Mouse (Mus musculus): Measurements from ENCODE around the gene Mall.

Mall gene

DNA sequence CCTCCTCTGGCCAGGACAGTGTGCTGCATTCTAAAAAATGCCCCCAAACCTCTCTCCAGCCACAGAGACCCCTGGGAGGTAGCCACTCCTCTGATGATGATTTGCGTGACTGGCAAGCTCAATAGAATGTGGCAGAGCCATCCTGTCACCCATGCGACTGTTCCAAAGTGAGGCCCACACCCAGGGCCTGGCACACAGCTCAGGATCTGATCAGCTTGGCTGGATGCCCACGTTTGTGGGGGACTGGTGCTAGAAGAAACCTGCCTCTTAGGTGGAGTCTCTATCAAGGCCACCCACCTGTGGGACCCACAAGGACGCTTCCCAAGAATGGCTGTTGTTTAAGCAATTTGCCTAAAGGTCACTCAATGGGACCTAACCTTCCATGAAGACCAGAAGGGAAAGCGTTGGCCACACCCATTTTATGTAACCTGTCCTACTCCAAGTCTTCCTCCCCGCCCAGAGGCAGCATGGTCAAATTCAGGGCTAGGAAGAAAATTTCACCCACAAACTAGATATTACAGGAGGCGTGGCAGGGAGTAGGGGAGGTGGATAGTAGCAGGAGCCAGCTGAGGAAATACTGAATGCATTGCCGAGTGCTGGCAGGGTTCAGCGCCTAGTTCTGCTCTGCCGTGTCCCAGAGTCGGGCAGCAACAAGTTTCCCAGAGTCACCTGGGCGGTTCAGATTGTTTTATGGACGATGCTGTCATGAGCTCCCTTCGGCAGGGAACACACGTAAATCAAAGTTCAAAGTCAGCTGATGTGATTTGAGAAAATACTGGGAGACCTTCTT is 876 bp downstream of the Mall start:
- DNase-seq, result no peak

DNA sequence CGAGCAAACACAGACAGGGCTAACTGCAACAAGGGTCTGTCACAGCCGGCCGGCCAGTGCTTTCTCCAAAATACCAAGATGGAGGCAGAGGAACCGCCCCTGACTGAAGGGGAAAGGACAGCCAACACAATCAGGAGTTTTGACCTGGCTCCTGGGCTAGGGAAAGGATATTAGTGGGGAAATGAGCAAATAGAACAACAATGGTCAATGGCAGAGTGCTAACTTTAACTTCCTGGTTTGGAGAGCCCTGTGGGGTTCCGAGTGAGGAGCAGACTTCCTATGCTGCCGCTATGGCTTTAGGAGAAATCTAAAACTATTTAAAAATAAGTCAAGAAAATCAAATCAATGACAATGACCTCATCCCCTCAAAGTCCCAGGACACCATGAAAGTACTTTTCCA is 1.6 kb downstream of the Mall start:
- no peak for DNase-seq

DNA sequence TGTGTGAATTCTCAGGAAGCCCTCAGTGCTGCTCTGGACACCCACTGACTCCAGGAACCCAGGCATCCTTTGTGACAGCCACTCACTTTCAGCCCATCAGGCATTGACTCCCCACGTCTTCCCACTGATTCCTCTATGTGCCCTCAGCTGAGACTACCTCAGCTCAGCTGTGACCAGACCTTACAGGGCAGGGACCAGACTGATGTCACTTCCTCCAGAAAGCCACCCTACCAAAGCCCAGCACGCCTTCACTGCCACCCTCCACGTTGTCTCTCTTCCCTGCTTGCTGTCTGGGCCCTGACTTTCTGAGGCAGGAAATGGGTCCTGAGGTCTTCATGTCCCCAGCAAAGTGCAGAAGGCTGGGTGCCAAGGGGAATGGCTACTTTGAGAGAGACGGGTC is 6.5 kb downstream of the Mall start:
- no peak for DNase-seq

DNA sequence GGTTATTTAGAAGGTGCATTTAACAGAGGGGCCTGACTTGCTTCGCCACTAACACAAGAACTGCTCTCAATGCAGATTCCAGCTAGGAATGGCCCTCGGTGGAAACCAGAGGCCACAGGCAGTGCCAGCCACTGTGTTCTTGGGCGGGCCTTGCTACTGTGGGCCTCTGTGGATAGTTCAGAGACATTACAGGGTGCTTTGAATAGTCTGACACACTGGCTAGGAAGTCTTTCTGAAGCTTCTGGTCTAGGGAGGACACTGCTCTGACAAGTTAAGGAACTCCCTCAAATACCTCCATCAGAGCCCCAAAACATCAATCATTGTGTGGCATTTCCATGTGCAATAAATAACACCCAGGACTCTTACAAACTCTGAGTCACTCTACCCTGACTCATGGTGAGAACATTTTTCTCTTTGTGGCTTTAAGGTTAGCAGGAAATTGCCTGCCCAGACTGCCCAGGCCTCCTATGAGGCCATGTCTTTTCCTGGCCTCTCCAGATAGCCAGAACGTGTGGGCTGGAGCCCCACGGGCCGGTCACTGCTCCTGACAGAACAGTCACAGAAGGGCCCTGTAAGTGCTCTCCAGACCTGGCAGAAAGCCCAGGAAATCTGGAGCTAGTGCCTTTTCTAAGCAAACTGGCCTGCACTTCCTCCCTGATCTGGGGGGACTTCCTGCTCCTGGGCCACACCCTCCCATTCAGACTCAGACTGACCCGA is 7.4 kb downstream of the Mall start:
- DNase-seq, result peak; percentile 70

DNA sequence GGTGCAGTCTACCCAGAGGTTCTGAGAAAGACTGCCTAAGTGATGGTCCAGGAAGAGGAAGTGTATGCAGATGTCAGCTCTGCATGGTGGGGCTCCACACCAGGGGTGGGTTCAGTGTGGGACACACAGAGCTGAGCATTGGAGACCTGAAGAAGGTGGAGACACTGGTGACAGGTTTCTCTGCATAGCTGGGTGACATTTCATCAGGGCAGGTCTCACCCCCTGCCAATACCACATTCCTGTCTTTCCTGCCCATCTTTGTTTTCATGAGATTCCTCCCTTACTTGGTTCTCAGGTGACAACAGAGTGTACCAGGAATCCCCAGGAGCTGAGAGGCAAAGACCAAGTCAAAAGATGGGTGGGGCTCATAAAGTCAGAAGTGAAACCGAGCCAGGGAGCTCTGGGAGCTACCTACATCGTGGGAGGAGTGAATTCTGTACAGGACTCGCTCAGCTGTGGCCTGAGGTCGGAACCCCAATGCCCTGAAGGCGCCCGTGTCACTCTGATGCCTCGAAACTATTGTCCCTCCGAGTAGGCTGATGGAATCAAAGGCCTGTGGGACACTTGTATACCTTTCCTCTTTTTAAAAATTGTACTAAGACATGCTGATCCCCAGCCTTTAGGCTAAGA is 10.8 kb downstream of the Mall start:
- DNase-seq, result no peak

DNA sequence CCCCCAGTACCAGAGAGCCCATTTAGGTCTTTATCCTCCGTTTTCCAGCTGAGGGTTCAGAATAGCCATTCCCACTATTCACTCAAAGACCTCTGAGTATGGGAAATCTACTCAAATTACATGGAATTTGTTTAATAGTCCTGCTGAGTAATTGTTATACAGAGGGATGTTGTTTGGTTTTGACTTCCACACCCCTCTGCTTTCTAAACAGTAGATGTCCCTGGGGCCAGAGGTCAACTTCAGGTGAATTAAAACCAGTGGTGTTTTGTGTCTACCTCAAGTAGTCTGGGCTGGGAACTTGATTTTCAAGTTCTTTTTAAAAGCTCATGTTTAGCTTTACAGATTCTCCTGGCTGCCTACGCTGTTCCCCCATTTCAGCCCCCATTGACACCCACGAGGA is 15.0 kb downstream of the Mall start:
- DNase-seq, result no peak

DNA sequence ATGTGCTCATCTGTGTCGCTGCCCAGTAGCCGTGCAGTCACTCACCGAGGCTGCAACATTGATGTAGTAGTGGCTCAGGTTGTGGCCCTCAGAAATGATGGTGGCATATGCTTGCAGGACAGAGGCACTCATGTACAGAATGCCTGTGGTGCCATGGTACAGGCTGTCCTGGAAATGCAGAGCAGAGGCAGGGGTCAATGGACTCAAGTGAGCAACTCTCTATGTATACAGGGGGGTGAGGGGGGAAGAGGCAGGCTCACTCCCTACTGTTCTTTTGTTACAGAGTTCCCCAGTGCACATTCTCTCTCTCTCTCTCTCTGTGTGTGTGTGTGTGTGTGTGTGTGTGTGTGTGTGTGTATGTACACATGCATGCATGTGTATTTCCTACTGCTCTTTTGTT is 20.9 kb downstream of the Mall start:
- no peak for DNase-seq

DNA sequence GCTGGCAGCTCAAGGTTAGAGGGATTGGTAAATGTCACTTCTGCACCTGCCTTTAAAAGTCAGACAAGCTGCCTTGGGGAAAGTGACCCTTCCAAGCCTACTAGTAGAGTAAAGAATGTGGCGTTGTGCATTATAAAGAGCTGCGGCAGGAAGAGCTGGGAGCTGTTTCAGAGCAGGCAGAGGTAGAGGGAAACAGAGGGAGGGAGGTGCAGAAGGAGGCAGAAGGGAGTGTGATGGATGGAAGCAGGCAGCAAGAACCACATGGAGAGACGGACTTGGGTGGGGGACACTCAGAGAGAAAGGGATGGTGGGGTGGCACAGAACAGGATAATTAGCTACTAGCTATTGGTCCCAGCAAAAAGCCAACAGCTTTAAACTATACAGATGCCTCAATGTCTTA is 21.7 kb downstream of the Mall start:
- DNase-seq, result no peak

DNA sequence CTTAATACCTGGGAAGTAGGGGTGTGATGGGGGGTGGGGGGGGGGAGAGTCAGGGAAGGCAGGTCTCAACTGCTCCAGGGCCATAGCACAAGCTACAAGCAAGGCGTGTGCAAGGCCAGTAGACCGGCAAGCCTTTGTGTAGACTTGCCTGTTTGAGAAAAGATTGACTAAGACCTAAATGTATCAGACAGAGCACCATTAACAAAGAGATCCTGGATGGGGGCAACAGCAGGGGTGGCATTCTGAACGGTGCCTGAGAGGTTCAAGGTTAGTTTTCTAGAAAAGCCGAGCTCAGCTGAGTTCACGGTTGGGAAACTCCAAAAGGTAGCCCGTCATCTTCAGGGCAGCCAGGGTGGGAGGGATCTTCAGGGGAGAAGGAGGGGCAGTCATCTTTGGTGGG is 24.5 kb downstream of the Mall start:
- no peak for DNase-seq

DNA sequence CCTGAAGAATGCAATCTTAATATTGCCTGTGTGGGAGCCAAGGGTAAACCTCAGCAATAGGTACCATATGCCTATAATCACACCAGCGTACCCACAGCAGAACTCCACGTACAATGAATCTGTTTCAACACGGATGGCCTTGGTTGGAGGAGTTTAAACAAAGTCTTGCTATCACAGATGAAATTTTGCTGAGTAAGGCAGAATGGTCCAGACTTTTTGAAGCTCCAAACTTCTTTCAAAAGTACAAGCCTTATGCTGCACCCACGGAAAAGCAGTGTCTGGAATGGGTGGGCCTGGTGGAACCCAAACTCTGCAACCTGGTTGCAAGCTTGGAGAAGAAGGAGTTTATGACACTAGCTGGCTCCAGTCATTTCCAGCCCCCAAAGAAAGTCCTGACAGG is 40.5 kb downstream of the Mall start:
- DNase-seq, result no peak

DNA sequence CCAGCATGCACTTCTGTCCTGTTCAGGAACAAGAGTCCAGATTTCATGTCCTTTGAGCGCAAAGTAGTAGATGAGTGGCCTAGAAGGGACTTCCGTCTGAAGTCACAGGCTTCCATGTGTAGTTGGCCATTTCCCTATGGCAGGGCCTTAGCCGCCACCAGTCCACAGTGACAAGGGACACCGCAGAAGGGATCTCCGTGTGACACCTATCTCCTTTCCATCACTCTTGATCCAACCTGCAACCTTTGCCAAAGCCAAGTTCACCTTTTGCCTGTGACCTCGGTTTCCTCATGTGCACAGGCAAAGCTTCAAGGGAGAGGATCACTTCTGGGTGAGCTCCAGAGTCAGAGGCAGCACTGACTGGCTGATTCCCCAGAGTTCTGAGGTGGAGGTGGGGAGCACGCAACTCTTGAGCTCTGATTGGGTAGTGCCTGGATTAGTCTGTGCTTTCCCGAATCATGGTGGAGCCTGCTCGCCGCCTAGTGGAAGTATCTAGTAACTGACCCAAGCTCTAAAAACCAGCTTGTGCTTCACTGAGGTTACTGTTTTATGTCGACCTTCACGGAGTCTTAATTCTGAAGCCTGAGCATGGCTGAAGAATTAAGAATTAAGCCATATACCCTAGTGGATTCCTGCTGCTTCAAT is 45.9 kb downstream of the Mall start:
- DNase-seq, result peak; percentile 70

DNA sequence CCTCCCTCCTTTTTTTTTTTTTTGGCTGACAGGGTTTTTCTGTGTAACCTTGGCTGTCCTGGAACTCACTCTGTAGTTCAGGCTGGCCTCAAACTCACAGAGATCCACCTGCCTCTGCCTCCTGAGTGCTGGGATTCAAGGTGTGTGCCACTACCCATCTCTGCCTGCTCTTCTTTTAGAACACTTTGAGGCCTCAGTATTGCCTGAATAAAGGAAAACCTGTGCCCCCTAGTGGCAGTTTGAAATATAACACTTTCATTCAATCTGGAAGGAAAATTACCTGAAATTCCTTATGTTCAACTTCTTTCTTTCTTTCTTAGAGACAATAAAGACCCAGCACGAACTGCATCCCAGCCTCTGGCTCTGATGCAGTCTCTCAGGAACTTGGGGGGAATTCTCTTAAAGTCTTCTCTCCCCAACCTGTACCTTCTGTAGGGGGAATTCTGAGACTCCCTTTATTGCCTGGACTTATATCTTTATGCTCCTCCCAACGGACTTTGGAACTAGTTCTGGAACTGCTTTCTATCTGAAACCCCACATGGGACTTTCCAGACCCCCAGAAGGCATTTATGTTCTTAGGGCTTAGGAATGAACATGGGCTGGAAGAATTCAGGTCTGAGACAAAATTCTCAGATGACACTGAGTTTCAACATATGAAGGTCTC is 61.8 kb downstream of the Mall start:
- no peak for DNase-seq

DNA sequence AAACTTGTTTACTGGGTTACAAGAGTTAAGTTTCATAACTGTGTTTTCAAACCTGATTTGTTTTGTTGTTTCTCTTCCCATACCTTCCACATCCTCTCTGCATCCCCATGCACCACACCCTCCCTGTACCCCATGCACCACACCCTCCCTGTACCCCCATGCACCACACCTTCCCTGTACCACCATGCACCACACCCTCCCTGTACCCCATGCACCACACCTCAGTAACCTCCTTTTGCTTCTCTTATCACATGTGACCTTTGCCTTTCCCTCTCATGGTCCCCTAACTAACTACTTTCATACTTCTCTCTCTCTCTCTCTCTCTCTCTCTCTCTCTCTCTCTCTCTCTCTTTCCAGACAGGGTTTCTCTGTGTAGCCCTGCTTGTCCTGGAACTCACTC is 62.7 kb downstream of the Mall start:
- DNase-seq, result no peak

DNA sequence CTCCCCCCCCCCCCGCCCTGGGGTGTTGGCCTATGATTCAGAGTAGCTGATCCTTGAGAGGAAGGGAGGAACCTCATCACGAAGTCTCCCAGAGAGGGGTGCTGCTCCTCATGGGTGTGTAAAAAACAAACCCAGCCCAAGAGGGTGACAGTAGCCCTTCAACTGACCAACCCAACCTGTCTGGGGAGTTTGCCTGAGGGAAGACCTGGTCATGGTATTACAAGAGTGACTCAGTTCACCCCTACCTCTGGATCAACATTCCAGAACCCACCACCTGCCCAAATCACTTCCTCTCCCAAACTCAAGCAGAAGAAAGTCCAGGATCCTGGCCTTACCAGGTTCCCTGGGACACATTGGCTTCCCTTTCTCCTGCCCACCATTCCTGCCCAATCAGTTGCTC is 67.0 kb downstream of the Mall start:
- DNase-seq, result no peak

DNA sequence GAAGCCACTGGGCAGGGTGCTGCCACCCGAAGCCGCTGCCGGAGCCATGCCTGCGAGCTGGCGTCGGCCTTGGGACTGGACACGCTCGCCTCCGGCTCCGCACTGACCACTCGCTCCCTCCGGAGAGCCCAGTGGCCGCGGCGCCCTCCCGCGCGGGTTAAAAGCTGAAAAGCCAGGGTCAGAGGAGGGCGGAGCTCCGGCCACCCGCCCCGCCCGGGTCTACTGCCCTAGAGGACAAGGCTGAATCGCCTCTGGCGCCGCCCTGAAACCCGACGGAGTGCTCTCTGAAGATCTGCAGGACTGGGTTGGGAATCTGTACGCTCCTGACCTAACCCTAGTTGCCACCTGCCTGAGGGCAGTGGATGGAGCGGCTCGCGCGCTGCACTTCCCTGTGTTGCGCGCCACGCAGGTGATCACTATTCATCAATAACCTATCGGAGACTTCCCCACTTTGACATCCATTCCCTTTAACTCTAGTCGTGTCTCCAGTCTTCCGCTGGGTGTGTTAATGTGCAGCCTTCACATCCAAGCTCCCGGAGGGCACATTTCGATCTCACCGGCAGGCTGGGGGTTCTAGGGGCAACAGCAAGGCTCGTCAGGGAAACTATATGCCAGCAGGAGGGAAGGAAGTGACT is 73.5 kb downstream of the Mall start, which contains the start of gene Mal:
Gene Mal, minus strand, starts transcription at position 610 of the 635 bp plus-strand sequence.
- DNase-seq, result peak; percentile 87

DNA sequence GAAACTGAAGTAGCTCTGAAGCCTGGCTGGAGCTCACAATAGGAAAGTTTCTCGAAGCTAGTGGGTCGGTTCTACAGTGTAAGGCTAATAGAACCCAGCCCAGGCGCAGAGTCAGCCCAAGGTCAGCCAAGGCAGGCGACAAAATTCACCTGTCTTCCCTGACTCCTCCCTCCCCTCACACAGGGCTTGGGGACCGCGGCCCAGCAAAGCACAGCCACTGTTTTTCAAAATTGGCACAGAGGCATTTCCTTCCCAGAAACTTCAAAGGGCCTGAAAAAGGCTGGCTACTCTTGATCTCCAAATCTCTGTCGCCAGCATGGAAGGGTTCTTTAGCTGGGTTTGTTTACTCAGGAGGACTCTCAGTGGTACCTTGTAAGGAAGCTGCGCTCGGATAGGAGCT is 74.3 kb downstream of the Mall start:
- DNase-seq, result peak; percentile 58

DNA sequence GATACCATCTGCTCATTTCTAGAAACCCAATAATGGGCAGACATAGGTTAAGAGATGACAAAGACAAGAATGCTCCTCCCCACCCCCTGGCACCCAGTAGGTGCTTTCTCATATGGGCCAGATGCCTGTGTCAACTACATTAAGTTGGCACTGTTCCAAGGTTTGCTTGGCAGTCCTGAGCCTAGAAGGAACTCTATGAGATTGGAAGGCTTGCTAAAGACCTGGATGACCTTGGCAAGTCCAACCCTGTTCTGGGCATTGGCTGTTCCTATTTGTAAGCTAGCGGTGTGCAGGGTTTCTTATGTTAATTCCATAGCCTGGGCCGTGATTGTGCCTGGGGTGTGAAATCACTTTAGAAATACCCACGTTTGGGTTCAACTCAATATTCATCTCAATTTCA is 74.9 kb downstream of the Mall start:
- peak; percentile 51 for DNase-seq

Data from kidney, adult 18-20 months (tissue).